Mouse (Mus musculus): Measurements from ENCODE around the gene Sdsl. TPM values are rescaled to one million over a fixed set of nuclear protein-coding genes. Genes with fewer than 3 reads are reported as not detected.
A peak's percentile ranks its signal among the peaks of the same experiment; 100 is the strongest.

Sdsl gene
- polyA plus RNA-seq, 1 experiment from 2014 or later, result 5.1 TPM

- 0 out of 2 replicates have a peak, but pooled peaks cover 4% of the 10 kb centered on the region for H3K27me3 ChIP-seq (ENCODE audit: control insufficient read depth, insufficient read depth, low read depth, low read length)
- no peaks in the 10 kb centered on the region for H3K36me3 ChIP-seq (ENCODE audit: control insufficient read depth, insufficient read depth, low read length)
- 88% methylated on average over 5 of the region's 5 CpGs for WGBS
- H3K9ac ChIP-seq (ENCODE audit: low read depth, low read length), result no peak overlapping the region
- H3K27ac ChIP-seq (ENCODE audit: low read length), result no peak overlapping the region
- no peak for ATAC-seq
- H3K9me3 ChIP-seq (replicated peaks; ENCODE audit: control insufficient read depth, low read length, poor library complexity, severe bottlenecking), result no peaks in the 10 kb centered on the region
- no peak overlapping the region for H3K4me3 ChIP-seq (ENCODE audit: low read depth, low read length)
- H3K4me2 ChIP-seq (ENCODE audit: low read length), result no peak overlapping the region
- H3K4me1 ChIP-seq (ENCODE audit: control insufficient read depth, insufficient read depth, low read length), result no peaks in the 10 kb centered on the region
Observed at GRCm38 (mm10) chr5:120468336-120468735, 4.3 kb downstream of the Sdsl start.

DNA sequence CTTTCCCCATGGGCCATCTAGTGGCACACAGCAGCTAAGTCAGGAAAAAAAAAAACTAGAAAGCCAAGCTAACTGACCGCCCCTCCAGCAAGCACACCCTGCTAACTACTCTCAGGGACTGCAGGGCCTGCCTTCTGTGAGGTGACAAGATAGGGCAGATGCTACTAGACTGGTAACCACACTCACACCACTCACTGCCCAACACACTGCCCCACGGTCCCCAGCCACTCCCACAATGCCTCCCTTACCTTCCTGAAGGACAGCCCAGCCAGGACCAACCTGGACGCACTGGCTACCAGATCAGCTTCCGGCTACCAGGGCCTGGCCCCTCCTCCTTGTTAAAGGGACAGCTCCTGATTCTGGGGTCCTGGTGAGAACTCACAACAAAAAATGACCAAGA lies 5.6 kb downstream of the Sdsl start:
- Histone ChIP-seq H3K36me3 (ENCODE audit: control insufficient read depth, insufficient read depth, low read length) (no peaks in the 10 kb centered on the region), H3K4me1 (ENCODE audit: control insufficient read depth, insufficient read depth, low read length) (no peaks in the 10 kb centered on the region), H3K9me3 (replicated peaks; ENCODE audit: control insufficient read depth, low read length, poor library complexity, severe bottlenecking) (no peaks in the 10 kb centered on the region), H3K9ac (ENCODE audit: low read depth, low read length) (peak overlapping the region; percentile 21; the same call in 1 of the 2 replicates), H3K27ac (ENCODE audit: low read length) (no peak overlapping the region), H3K27me3 (ENCODE audit: control insufficient read depth, insufficient read depth, low read depth, low read length) (0 out of 2 replicates have a peak, but pooled peaks cover 8% of the 10 kb centered on the region), H3K4me2 (ENCODE audit: low read length) (peak overlapping the region; percentile 38), H3K4me3 (ENCODE audit: low read depth, low read length) (peak overlapping the region; percentile 26)
- no peak for ATAC-seq
- WGBS, result 3% methylated on average over 4 of the region's 4 CpGs

GRCm38 (mm10) chr5:120465860-120466259 lies 6.8 kb downstream of the Sdsl start:
- H3K27me3 ChIP-seq (ENCODE audit: control insufficient read depth, insufficient read depth, low read depth, low read length), result 0 out of 2 replicates have a peak, but pooled peaks cover 8% of the 10 kb centered on the region
- H3K9ac ChIP-seq (ENCODE audit: low read depth, low read length), result no peak overlapping the region
- H3K36me3 ChIP-seq (ENCODE audit: control insufficient read depth, insufficient read depth, low read length), result no peaks in the 10 kb centered on the region
- H3K4me2 ChIP-seq (ENCODE audit: low read length), result no peak overlapping the region
- no peak for ATAC-seq
- WGBS, result 59% methylated on average over 6 of the region's 6 CpGs
- no peaks in the 10 kb centered on the region for H3K4me1 ChIP-seq (ENCODE audit: control insufficient read depth, insufficient read depth, low read length)
- H3K4me3 ChIP-seq (ENCODE audit: low read depth, low read length), result no peak overlapping the region
- no peak overlapping the region for H3K27ac ChIP-seq (ENCODE audit: low read length)
- no peaks in the 10 kb centered on the region for H3K9me3 ChIP-seq (replicated peaks; ENCODE audit: control insufficient read depth, low read length, poor library complexity, severe bottlenecking)

DNA sequence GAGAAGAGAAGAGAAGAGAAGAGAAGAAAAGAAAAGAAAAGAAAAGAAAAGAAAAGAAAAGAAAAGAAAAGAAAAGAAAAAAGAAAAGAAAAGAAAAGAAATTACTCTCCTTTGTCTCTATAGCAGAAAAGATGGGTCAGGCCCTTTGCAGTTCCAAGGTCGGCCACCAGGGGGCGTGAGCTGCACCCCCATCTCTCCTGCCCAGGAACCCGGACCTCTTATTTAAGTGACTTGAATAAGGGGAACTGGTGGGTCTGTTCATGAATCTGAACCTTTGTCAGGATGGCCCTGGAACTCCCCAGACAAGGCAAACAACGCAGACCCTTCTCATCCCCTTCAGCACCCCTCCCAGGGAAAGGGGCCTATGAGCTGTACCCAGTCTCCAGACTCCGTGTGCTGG lies 7.5 kb downstream of the Sdsl start:
- WGBS, result 41% methylated on average over 5 of the region's 5 CpGs

GRCm38 (mm10) chr5:120464321-120464720 lies 8.3 kb downstream of the Sdsl start:
- no peaks in the 10 kb centered on the region for H3K36me3 ChIP-seq (ENCODE audit: control insufficient read depth, insufficient read depth, low read length)
- H3K9me3 ChIP-seq (replicated peaks; ENCODE audit: control insufficient read depth, low read length, poor library complexity, severe bottlenecking), result no peaks in the 10 kb centered on the region
- H3K4me3 ChIP-seq (ENCODE audit: low read depth, low read length), result no peak overlapping the region
- H3K27ac ChIP-seq (ENCODE audit: low read length), result no peak overlapping the region
- 0 out of 2 replicates have a peak, but pooled peaks cover 8% of the 10 kb centered on the region for H3K27me3 ChIP-seq (ENCODE audit: control insufficient read depth, insufficient read depth, low read depth, low read length)
- no peak for ATAC-seq
- no peak overlapping the region for H3K4me2 ChIP-seq (ENCODE audit: low read length)
- WGBS, result 80% methylated on average over 4 of the region's 4 CpGs
- no peaks in the 10 kb centered on the region for H3K4me1 ChIP-seq (ENCODE audit: control insufficient read depth, insufficient read depth, low read length)
- no peak overlapping the region for H3K9ac ChIP-seq (ENCODE audit: low read depth, low read length)

More for the DNA sequence above, 7.5 kb downstream of the Sdsl start:
- no peaks in the 10 kb centered on the region for H3K4me1 ChIP-seq (ENCODE audit: control insufficient read depth, insufficient read depth, low read length)
- H3K27ac ChIP-seq (ENCODE audit: low read length), result no peak overlapping the region
- H3K36me3 ChIP-seq (ENCODE audit: control insufficient read depth, insufficient read depth, low read length), result no peaks in the 10 kb centered on the region
- H3K4me3 ChIP-seq (ENCODE audit: low read depth, low read length), result no peak overlapping the region
- H3K9me3 ChIP-seq (replicated peaks; ENCODE audit: control insufficient read depth, low read length, poor library complexity, severe bottlenecking), result no peaks in the 10 kb centered on the region
- H3K27me3 ChIP-seq (ENCODE audit: control insufficient read depth, insufficient read depth, low read depth, low read length), result 0 out of 2 replicates have a peak, but pooled peaks cover 8% of the 10 kb centered on the region
- ATAC-seq, result no peak
- no peak overlapping the region for H3K9ac ChIP-seq (ENCODE audit: low read depth, low read length)
- H3K4me2 ChIP-seq (ENCODE audit: low read length), result no peak overlapping the region

- no peak overlapping the region for H3K4me2 ChIP-seq (ENCODE audit: low read length)
Observed at GRCm38 (mm10) chr5:120461902-120462301, 10.7 kb downstream of the Sdsl start.

GRCm38 (mm10) chr5:120459133-120459532 lies 13.5 kb downstream of the Sdsl start:
- H3K27me3 ChIP-seq (ENCODE audit: control insufficient read depth, insufficient read depth, low read depth, low read length), result peaks cover 10% of the 10 kb centered on the region; the same call in 1 of the 2 replicates
- WGBS, result 86% methylated on average over 10 of the region's 10 CpGs

More at GRCm38 (mm10) chr5:120461902-120462301, 10.7 kb downstream of the Sdsl start:
- Histone ChIP-seq H3K9me3 (replicated peaks; ENCODE audit: control insufficient read depth, low read length, poor library complexity, severe bottlenecking) (no peaks in the 10 kb centered on the region), H3K27ac (ENCODE audit: low read length) (no peak overlapping the region), H3K9ac (ENCODE audit: low read depth, low read length) (no peak overlapping the region), H3K27me3 (ENCODE audit: control insufficient read depth, insufficient read depth, low read depth, low read length) (0 out of 2 replicates have a peak, but pooled peaks cover 4% of the 10 kb centered on the region), H3K4me1 (ENCODE audit: control insufficient read depth, insufficient read depth, low read length) (no peaks in the 10 kb centered on the region), H3K4me3 (ENCODE audit: low read depth, low read length) (no peak overlapping the region), H3K36me3 (ENCODE audit: control insufficient read depth, insufficient read depth, low read length) (no peaks in the 10 kb centered on the region)
- WGBS, result 69% methylated on average over 15 of the region's 15 CpGs
- ATAC-seq, result no peak

GRCm38 (mm10) chr5:120457628-120458027 lies 15.0 kb downstream of the Sdsl start:
- no peak overlapping the region for H3K4me3 ChIP-seq (ENCODE audit: low read depth, low read length)
- peaks cover 10% of the 10 kb centered on the region; the same call in 1 of the 2 replicates for H3K27me3 ChIP-seq (ENCODE audit: control insufficient read depth, insufficient read depth, low read depth, low read length)
- H3K9ac ChIP-seq (ENCODE audit: low read depth, low read length), result no peak overlapping the region
- H3K4me1 ChIP-seq (ENCODE audit: control insufficient read depth, insufficient read depth, low read length), result no peaks in the 10 kb centered on the region
- 5% methylated on average over 9 of the region's 9 CpGs for WGBS
- no peaks in the 10 kb centered on the region for H3K36me3 ChIP-seq (ENCODE audit: control insufficient read depth, insufficient read depth, low read length)
- no peak overlapping the region for H3K27ac ChIP-seq (ENCODE audit: low read length)
- no peak overlapping the region for H3K4me2 ChIP-seq (ENCODE audit: low read length)
- no peaks in the 10 kb centered on the region for H3K9me3 ChIP-seq (replicated peaks; ENCODE audit: control insufficient read depth, low read length, poor library complexity, severe bottlenecking)
- ATAC-seq, result no peak

More at GRCm38 (mm10) chr5:120459133-120459532, 13.5 kb downstream of the Sdsl start:
- no peak for ATAC-seq
- Histone ChIP-seq H3K4me1 (ENCODE audit: control insufficient read depth, insufficient read depth, low read length) (no peaks in the 10 kb centered on the region), H3K36me3 (ENCODE audit: control insufficient read depth, insufficient read depth, low read length) (no peaks in the 10 kb centered on the region), H3K9me3 (replicated peaks; ENCODE audit: control insufficient read depth, low read length, poor library complexity, severe bottlenecking) (no peaks in the 10 kb centered on the region), H3K4me2 (ENCODE audit: low read length) (no peak overlapping the region), H3K9ac (ENCODE audit: low read depth, low read length) (no peak overlapping the region), H3K4me3 (ENCODE audit: low read depth, low read length) (no peak overlapping the region), H3K27ac (ENCODE audit: low read length) (no peak overlapping the region)

- Histone ChIP-seq H3K4me2 (ENCODE audit: low read length) (no peak overlapping the region), H3K36me3 (ENCODE audit: control insufficient read depth, insufficient read depth, low read length) (no peaks in the 10 kb centered on the region), H3K9me3 (replicated peaks; ENCODE audit: control insufficient read depth, low read length, poor library complexity, severe bottlenecking) (no peaks in the 10 kb centered on the region), H3K9ac (ENCODE audit: low read depth, low read length) (no peak overlapping the region), H3K4me3 (ENCODE audit: low read depth, low read length) (no peak overlapping the region), H3K4me1 (ENCODE audit: control insufficient read depth, insufficient read depth, low read length) (no peaks in the 10 kb centered on the region), H3K27me3 (ENCODE audit: control insufficient read depth, insufficient read depth, low read depth, low read length) (peaks cover 6% of the 10 kb centered on the region; the same call in 1 of the 2 replicates), H3K27ac (ENCODE audit: low read length) (no peak overlapping the region)
- WGBS, result 54% methylated on average over 7 of the region's 7 CpGs
- no peak for ATAC-seq
Observed at GRCm38 (mm10) chr5:120456841-120457554, 15.6 kb downstream of the Sdsl start.

All from midbrain, embryonic 16.5 days (tissue).